In genomic region chr7:29354161-29354560, GRCm38 (mm10) we compare ENCODE assay signal across 10 mouse cellular contexts. TPM values are rescaled to one million over a fixed set of nuclear protein-coding genes. Genes with fewer than 3 reads are reported as not detected.
DNase-seq lines count a peak whose midpoint lies in the region; ATAC-seq and TF ChIP-seq lines count a peak whose summit lies in the region.
"Had no signal": no experiment of that assay in that cellular context is flagged by ENCODE, and none has a peak within 500 bp of the region (broad histone marks: within the 10 kb centered on the region; RNA-seq: fewer than 3 reads in every experiment).

No protein-coding gene starts in this region.

- no peaks in the 10 kb centered on the region for H3K27me3 ChIP-seq in midbrain, postnatal 0 days (ENCODE audit: insufficient read depth, low read length)
- no peaks in the 10 kb centered on the region for H3K27me3 ChIP-seq in midbrain, embryonic 14.5 days (ENCODE audit: control insufficient read depth, insufficient read depth, low read length)
- H3K27me3 ChIP-seq in limb, embryonic 10.5 days (ENCODE audit: low read depth, poor library complexity, severe bottlenecking) = no peaks in the 10 kb centered on the region

- TF ChIP-seq CTCF in midbrain, postnatal 0 days (IDR thresholded peaks at IDR 0.05) = no peak

- H3K4me2 ChIP-seq in midbrain, postnatal 0 days (ENCODE audit: low read depth, low read length, poor library complexity, severe bottlenecking) = no peak overlapping the region
- H3K4me2 ChIP-seq in midbrain, embryonic 14.5 days (ENCODE audit: low read length) = no peak overlapping the region

- DNase-seq in cerebellum, postnatal 10 days = peak; percentile 72 to 76
- no peak for DNase-seq in cerebellum, adult 8-10 months
- peak; percentile 42 for DNase-seq in midbrain, postnatal 0 days (ENCODE audit: low spot score)
- no peak for DNase-seq in midbrain, embryonic 14.5 days
- DNase-seq in heart, postnatal 4 days = peak; percentile 75
- DNase-seq in testis, postnatal 10 days (ENCODE audit: low spot score) = peak; percentile 84
- no peak for DNase-seq in limb, embryonic 10.5 days (ENCODE audit: low spot score)

- ATAC-seq in midbrain, postnatal 0 days (ENCODE audit: low FRiP score) = no peak
- no peak for ATAC-seq in midbrain, embryonic 14.5 days (ENCODE audit: low FRiP score, low TSS enrichment)
- no peak for ATAC-seq in activated CD4-positive, CD25-positive, alpha-beta regulatory T cell, adult 4 months
- ATAC-seq: midbrain, embryonic 16.5 days had no signal

- H3K27ac ChIP-seq in midbrain, postnatal 0 days (ENCODE audit: low read depth, low read length) = no peak overlapping the region
- no peak overlapping the region for H3K27ac ChIP-seq in midbrain, embryonic 14.5 days (replicated peaks; ENCODE audit: low read depth, low read length)
- H3K27ac ChIP-seq in limb, embryonic 10.5 days = no peak overlapping the region

- no peak overlapping the region for H3K9ac ChIP-seq in midbrain, postnatal 0 days (replicated peaks; ENCODE audit: low read length, poor library complexity, severe bottlenecking)
- H3K9ac ChIP-seq in midbrain, embryonic 14.5 days (replicated peaks; ENCODE audit: low read length) = no peak overlapping the region

- H3K9me3 ChIP-seq in midbrain, postnatal 0 days (ENCODE audit: low read length) = no peaks in the 10 kb centered on the region
- no peaks in the 10 kb centered on the region for H3K9me3 ChIP-seq in midbrain, embryonic 14.5 days (ENCODE audit: control insufficient read depth, low read length)
- no peaks in the 10 kb centered on the region for H3K9me3 ChIP-seq in limb, embryonic 10.5 days (replicated peaks)

- H3K4me3 ChIP-seq in midbrain, postnatal 0 days (ENCODE audit: low read depth, low read length) = no peak overlapping the region
- no peak overlapping the region for H3K4me3 ChIP-seq in midbrain, embryonic 14.5 days (replicated peaks; ENCODE audit: low read depth, low read length)
- no peak overlapping the region for H3K4me3 ChIP-seq in limb, embryonic 10.5 days

- WGBS in midbrain, postnatal 0 days = 81% methylated on average over 8 of the region's 8 CpGs
- 87% methylated on average over 8 of the region's 8 CpGs for WGBS in midbrain, embryonic 14.5 days
- 87% methylated on average over 8 of the region's 8 CpGs for WGBS in limb, embryonic 10.5 days

- H3K36me3 ChIP-seq in midbrain, postnatal 0 days (ENCODE audit: insufficient read depth, low read length) = peaks cover 54% of the 10 kb centered on the region
- H3K36me3 ChIP-seq in midbrain, embryonic 14.5 days (ENCODE audit: control insufficient read depth, insufficient read depth, low read length) = peaks cover 25% of the 10 kb centered on the region
- H3K36me3 ChIP-seq in limb, embryonic 10.5 days = peaks cover 61% of the 10 kb centered on the region

- no peaks in the 10 kb centered on the region for H3K4me1 ChIP-seq in midbrain, postnatal 0 days (ENCODE audit: insufficient read depth, low read length)
- no peaks in the 10 kb centered on the region for H3K4me1 ChIP-seq in midbrain, embryonic 14.5 days (ENCODE audit: control insufficient read depth, insufficient read depth, low read length)
- no peaks in the 10 kb centered on the region for H3K4me1 ChIP-seq in limb, embryonic 10.5 days

RNA-seq across cellular contexts. Expression of gene Dpf1, which starts 50.4 kb away (rescaled TPM):
- 192 and 197 TPM in 2 replicates for total RNA-seq in midbrain, postnatal 0 days (2014; rRNA removed)
- polyA plus RNA-seq in midbrain, postnatal 0 days (2015; fragmentation: Nextera tagmentation; extraction: Ambion mirVana) = 160 and 162 TPM in 2 replicates
- polyA plus RNA-seq in midbrain, embryonic 14.5 days (2014; fragmentation: Nextera tagmentation; extraction: Ambion mirVana) = 203 and 214 TPM in 2 replicates
- 1 to 10 TPM; 1.2 to 1.8 TPM for total RNA-seq in heart, postnatal 4 days (2021)
- polyA plus RNA-seq in activated CD4-positive, CD25-positive, alpha-beta regulatory T cell, adult 4 months (2017; shearing (Covaris generic)) = not detected
- 24.0 and 32.9 TPM in 2 replicates for polyA plus RNA-seq in limb, embryonic 10.5 days (2016; fragmentation: Nextera tagmentation; extraction: Ambion mirVana)
- total RNA-seq: liver, adult 2 months had no signal

Comparison
In these comparisons a context has a peak if more than half of its experiments do, and no peak if none do; other contexts are left out.
1. DNase-seq: peak in cerebellum, postnatal 10 days (2 of 2), midbrain, postnatal 0 days (single experiment), heart, postnatal 4 days (single experiment) and testis, postnatal 10 days (single experiment); none in cerebellum, adult 8-10 months (single experiment), midbrain, embryonic 14.5 days (single experiment) and limb, embryonic 10.5 days (single experiment).
2. RNA of gene Dpf1, which starts 50.4 kb away (polyA plus RNA-seq): 203 to 214 TPM in midbrain, embryonic 14.5 days, 160 to 162 TPM in midbrain, postnatal 0 days and 24.0 to 32.9 TPM in limb, embryonic 10.5 days; not detected in activated CD4-positive, CD25-positive, alpha-beta regulatory T cell, adult 4 months; every median in the first group is over 10 times any median in the second.